Mouse (Mus musculus) heart, embryonic 16.5 days (tissue): Measurements from ENCODE around the gene Qsox1. TPM values are rescaled to one million over a fixed set of nuclear protein-coding genes. Genes with fewer than 3 reads are reported as not detected.
A peak's percentile ranks its signal among the peaks of the same experiment; 100 is the strongest.

Source experiments
- ATAC-seq: fragments of 200-750 bp; cut with Nextera tagmentation; replicated peaks from 2 replicates; pipeline ENCODE4 v1.8.0; 2017; ENCODE audit warnings: moderate number of reproducible peaks; ENCODE audit not compliant: insufficient read depth, low FRiP score; ENCODE audit errors: extremely low read depth
- H3K27ac ChIP-seq: fragments of 300-500 bp; sonication (generic); 2 replicates; pipeline ENCODE4 v1.5.1; 2014; ENCODE audit warnings: mild to moderate bottlenecking, low read length, control low read depth, moderate library complexity
- H3K27me3 ChIP-seq: fragments of 300-500 bp; sonication (generic); 2 replicates; pipeline ENCODE4 v1.6.1; 2014; ENCODE audit warnings: low read length, mixed read lengths; ENCODE audit not compliant: control insufficient read depth, insufficient read depth
- H3K36me3 ChIP-seq: fragments of 300-500 bp; sonication (generic); 2 replicates; pipeline ENCODE4 v1.6.1; 2014; ENCODE audit not compliant: control insufficient read depth, insufficient read depth
- H3K4me1 ChIP-seq: fragments of 300-500 bp; sonication (generic); 2 replicates; pipeline ENCODE4 v1.6.1; 2014; ENCODE audit warnings: low read length, mixed read lengths; ENCODE audit not compliant: control insufficient read depth, insufficient read depth
- H3K4me2 ChIP-seq: fragments of 300-500 bp; sonication (generic); 2 replicates; pipeline ENCODE4 v1.6.1; 2014; ENCODE audit warnings: low read depth, mild to moderate bottlenecking, control low read depth, low read length
- H3K4me3 ChIP-seq: fragments of 300-500 bp; sonication (generic); 2 replicates; pipeline ENCODE4 v1.5.1; 2014; ENCODE audit warnings: mild to moderate bottlenecking, control low read depth, low read length
- H3K9ac ChIP-seq: fragments of 300-500 bp; sonication (generic); 2 replicates; pipeline ENCODE4 v1.6.1; 2014; ENCODE audit warnings: low read length, control low read depth
- H3K9me3 ChIP-seq: fragments of 300-500 bp; sonication (generic); replicated peaks from 2 replicates; pipeline ENCODE4 v1.6.1; 2016; ENCODE audit warnings: low read length; ENCODE audit not compliant: control insufficient read depth
- WGBS: fragments of 180-500 bp; shearing (Covaris S2); extraction: QIAGEN DNeasy Blood & Tissue Kit; methylation state at CpG from one replicate; pipeline ENCODE4 v1.1.7; 2014; 5-methylcytosine and 5-hydroxymethylcytosine counted together
- polyA plus RNA-seq: library from polyadenylated mRNA; unstranded; fragments of >200 nt; fragmentation: Nextera tagmentation; extraction: Ambion mirVana; gene quantifications from 2 replicates; pipeline ENCODE4 v1.2.1, GENCODE M21; 2015

The Qsox1 gene
- polyA plus RNA-seq, 1 experiment from 2014 or later, result 25.1 TPM

- no peaks in the 10 kb centered on the region for H3K36me3 ChIP-seq
- H3K9me3 ChIP-seq, result no peaks in the 10 kb centered on the region
- H3K27ac ChIP-seq, result no peak overlapping the region
- no peak overlapping the region for H3K4me2 ChIP-seq
- H3K4me1 ChIP-seq, result no peaks in the 10 kb centered on the region
- no peak overlapping the region for H3K9ac ChIP-seq
- H3K4me3 ChIP-seq, result no peak overlapping the region
- WGBS, result 64% methylated on average over 6 of the region's 6 CpGs
- no peaks in the 10 kb centered on the region for H3K27me3 ChIP-seq
- no peak for ATAC-seq
Observed at GRCm38 (mm10) chr1:155830861-155831260, 18.2 kb upstream of the Qsox1 start.

DNA sequence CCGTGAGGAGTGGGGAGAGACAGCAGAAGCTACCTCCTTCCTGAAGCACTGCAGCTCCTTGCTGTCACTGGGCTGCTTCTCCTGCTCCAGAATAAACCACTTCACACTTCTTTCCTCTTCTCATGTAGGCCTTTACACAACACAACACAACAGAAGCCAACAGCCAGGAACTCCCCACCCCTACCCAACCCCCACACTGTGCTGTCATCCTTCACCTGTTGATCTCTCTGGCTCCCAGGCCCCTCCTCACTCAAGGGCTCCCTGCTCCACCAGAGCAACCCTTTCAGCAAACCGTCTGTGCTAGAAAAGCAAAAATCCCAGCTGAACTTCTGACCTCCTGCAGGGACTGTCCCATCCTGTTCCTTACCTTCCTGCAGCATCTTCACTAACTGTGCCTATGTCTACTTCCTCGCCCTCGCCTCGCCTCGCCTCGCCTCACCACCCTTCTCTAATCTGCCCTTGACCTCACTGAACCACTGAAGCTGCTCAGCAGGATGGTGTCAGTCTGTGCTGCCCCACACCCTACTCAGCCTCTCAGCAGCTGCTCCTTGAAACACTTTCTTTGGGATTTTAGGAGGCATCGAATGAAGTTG, 15.1 kb upstream of the Qsox1 start:
- WGBS, result 46% methylated on average over 8 of the region's 8 CpGs
- no peaks in the 10 kb centered on the region for H3K9me3 ChIP-seq
- no peaks in the 10 kb centered on the region for H3K36me3 ChIP-seq
- no peaks in the 10 kb centered on the region for H3K27me3 ChIP-seq
- H3K27ac ChIP-seq, result no peak overlapping the region
- H3K4me2 ChIP-seq, result no peak overlapping the region
- no peaks in the 10 kb centered on the region for H3K4me1 ChIP-seq
- no peak overlapping the region for H3K9ac ChIP-seq
- ATAC-seq, result no peak
- no peak overlapping the region for H3K4me3 ChIP-seq

DNA sequence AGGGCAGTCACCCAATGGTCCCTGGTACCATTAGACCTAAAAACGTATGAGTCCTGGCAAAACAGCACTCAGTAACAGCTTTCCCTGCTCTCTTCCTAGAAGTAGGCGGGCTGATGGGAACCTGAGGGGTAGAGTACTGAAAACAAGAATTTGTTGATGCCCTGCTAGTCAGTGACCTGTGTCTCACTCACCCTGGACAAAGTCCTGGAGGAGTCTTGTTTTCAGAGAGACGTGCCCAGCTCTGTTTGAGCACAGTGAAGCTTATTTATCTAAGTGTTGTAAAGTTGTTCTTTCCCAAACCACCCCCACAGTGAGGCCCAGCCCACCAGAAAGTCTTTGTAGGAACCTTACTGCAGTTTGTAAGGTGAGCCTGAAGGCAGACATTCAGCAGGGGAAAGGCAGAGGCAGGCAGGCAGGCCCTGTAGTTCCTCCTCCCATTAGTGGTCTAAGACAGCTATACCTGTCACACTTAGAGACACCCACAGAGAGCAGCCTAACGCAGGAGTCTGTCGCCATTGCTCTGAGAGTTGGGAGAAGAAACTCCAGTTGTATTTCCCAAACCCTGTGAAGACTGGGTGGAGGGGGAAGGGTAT, 14.2 kb upstream of the Qsox1 start:
- Histone ChIP-seq H3K9me3 (no peaks in the 10 kb centered on the region; the same call in 1 of the 2 replicates), H3K4me3 (no peak overlapping the region), H3K9ac (no peak overlapping the region), H3K36me3 (no peaks in the 10 kb centered on the region), H3K4me2 (no peak overlapping the region), H3K4me1 (no peaks in the 10 kb centered on the region), H3K27ac (no peak overlapping the region), H3K27me3 (no peaks in the 10 kb centered on the region)
- 54% methylated on average over 5 of the region's 5 CpGs for WGBS
- ATAC-seq, result no peak

DNA sequence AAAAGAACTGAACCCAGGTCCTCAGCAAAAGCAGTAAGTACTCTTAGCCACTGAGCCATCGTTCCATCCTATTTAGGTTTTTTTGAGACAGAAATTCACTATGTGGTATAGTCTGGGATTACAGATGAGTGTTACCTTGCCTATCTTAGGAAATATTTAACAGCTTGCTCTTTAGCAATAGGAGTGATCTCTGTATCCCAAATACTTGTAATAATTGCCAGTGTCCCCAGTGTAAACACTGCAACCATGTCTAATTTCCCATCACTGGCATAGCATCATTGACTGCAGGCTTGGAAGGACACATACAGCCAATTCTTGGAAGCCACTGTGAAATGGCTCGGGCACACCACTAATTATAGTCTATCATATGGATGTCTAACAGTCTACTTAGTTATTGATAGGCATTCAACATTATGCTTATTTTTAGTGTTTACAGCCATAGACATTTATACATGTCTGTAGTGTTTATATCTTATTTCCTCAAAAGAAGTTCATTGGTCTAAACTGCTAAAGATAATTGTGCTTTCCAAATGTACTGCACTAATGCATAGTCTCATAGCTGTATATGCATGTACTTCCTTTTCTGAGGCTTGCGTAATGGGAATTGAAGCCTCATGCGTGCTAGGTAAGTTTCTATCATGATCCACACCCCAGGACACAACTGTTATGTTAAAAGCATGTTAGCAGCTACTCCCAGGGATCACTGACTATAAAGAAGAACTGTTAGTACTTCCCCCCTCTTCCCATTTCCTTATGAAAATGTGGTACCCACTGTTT, 13.4 kb upstream of the Qsox1 start:
- no peak for ATAC-seq
- Histone ChIP-seq H3K4me2 (no peak overlapping the region), H3K4me1 (no peaks in the 10 kb centered on the region), H3K27ac (no peak overlapping the region), H3K9me3 (no peaks in the 10 kb centered on the region; the same call in 1 of the 2 replicates), H3K4me3 (no peak overlapping the region), H3K36me3 (no peaks in the 10 kb centered on the region), H3K9ac (no peak overlapping the region), H3K27me3 (no peaks in the 10 kb centered on the region)
- WGBS, result 81% methylated on average over 4 of the region's 4 CpGs

GRCm38 (mm10) chr1:155820646-155821045, 8.0 kb upstream of the Qsox1 start:
- no peaks in the 10 kb centered on the region for H3K4me1 ChIP-seq
- no peaks in the 10 kb centered on the region; the same call in 1 of the 2 replicates for H3K9me3 ChIP-seq
- H3K27me3 ChIP-seq, result no peaks in the 10 kb centered on the region
- no peak overlapping the region for H3K27ac ChIP-seq
- ATAC-seq, result no peak
- no peak overlapping the region for H3K4me3 ChIP-seq
- no peak overlapping the region for H3K9ac ChIP-seq
- 86% methylated on average over 5 of the region's 5 CpGs for WGBS
- no peaks in the 10 kb centered on the region for H3K36me3 ChIP-seq
- no peak overlapping the region for H3K4me2 ChIP-seq

GRCm38 (mm10) chr1:155816167-155816566, 3.5 kb upstream of the Qsox1 start:
- no peak overlapping the region for H3K4me2 ChIP-seq
- no peak for ATAC-seq
- peaks cover 13% of the 10 kb centered on the region for H3K4me1 ChIP-seq
- H3K9me3 ChIP-seq, result no peaks in the 10 kb centered on the region
- no peak overlapping the region for H3K27ac ChIP-seq
- no peak overlapping the region for H3K4me3 ChIP-seq
- H3K27me3 ChIP-seq, result no peaks in the 10 kb centered on the region
- H3K9ac ChIP-seq, result no peak overlapping the region
- no peaks in the 10 kb centered on the region for H3K36me3 ChIP-seq
- WGBS, result 48% methylated on average over 2 of the region's 2 CpGs

GRCm38 (mm10) chr1:155811995-155812580, 601 bp downstream of the Qsox1 start:
- H3K4me1 ChIP-seq, result peaks cover 29% of the 10 kb centered on the region
- ATAC-seq, result peak; percentile 21
- peak overlapping the region; percentile 64 for H3K27ac ChIP-seq
- WGBS, result 4% methylated on average over 22 of the region's 22 CpGs
- no peaks in the 10 kb centered on the region for H3K36me3 ChIP-seq
- no peaks in the 10 kb centered on the region for H3K27me3 ChIP-seq
- H3K4me3 ChIP-seq, result peak overlapping the region; percentile 96
- peak overlapping the region; percentile 95 for H3K4me2 ChIP-seq
- no peaks in the 10 kb centered on the region for H3K9me3 ChIP-seq
- peak overlapping the region; percentile 83 for H3K9ac ChIP-seq

DNA sequence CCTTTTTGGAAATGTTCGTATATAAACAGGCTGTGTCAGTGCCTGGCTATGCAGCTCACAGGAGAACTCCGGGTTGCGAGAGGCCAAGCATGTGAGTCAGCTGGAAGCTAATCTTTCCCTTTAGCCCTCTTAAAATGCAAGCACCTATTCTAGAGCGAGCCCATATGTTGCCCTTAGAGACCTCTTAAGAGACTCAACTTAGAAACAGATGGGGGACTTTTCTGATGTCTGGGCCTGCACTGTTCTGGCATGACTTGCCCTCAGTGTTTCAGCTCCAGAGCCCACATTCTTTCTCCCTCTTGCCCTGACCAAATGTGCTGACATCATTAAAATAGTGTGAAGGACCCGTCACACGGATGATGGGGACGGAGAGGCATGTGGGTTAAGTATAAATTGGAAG, 2.1 kb downstream of the Qsox1 start:
- no peak overlapping the region for H3K4me3 ChIP-seq
- peak overlapping the region; percentile 40 for H3K4me2 ChIP-seq
- peak overlapping the region; percentile 57 for H3K27ac ChIP-seq
- H3K9me3 ChIP-seq, result no peaks in the 10 kb centered on the region
- no peaks in the 10 kb centered on the region for H3K36me3 ChIP-seq
- ATAC-seq, result no peak
- 29% methylated on average over 7 of the region's 7 CpGs for WGBS
- peak overlapping the region; percentile 26; the same call in 1 of the 2 replicates for H3K9ac ChIP-seq
- peaks cover 29% of the 10 kb centered on the region for H3K4me1 ChIP-seq
- H3K27me3 ChIP-seq, result no peaks in the 10 kb centered on the region
